Mouse (Mus musculus) midbrain, embryonic 14.5 days (tissue): ENCODE measurements at regions not wholly inside any gene's neighbourhood (a gene's known extent, or its start where the extent isn't known, plus 50 kb on each side); places are given as distances from the start of the nearest gene placed in this dataset.
"Not testable (repeated sequence)": the region's sequence is repeated elsewhere in the genome, so short reads cannot be mapped to it uniquely, and the experiment has no call there.

Experiments
- ATAC-seq: fragments of 200-750 bp; cut with Nextera tagmentation; 2 replicates; pipeline ENCODE4 v1.8.0; 2017; ENCODE audit warnings: moderate number of reproducible peaks, moderate library complexity; ENCODE audit not compliant: low FRiP score, low TSS enrichment
- DNase-seq: peaks from one replicate; pipeline ENCODE4 v3.0.0-alpha.2; 2015
- H3K27ac ChIP-seq: fragments of 300-500 bp; sonication (generic); replicated peaks from 2 replicates; pipeline ENCODE4 v1.5.1; 2014; ENCODE audit warnings: mild to moderate bottlenecking, low read depth, low read length, moderate library complexity
- H3K27me3 ChIP-seq: fragments of 300-500 bp; sonication (generic); 2 replicates; pipeline ENCODE4 v1.6.1; 2014; ENCODE audit warnings: low read length, control low read depth, mixed read lengths; ENCODE audit not compliant: control insufficient read depth, insufficient read depth
- H3K36me3 ChIP-seq: fragments of 300-500 bp; sonication (generic); 2 replicates; pipeline ENCODE4 v1.6.1; 2014; ENCODE audit warnings: low read length, control low read depth; ENCODE audit not compliant: control insufficient read depth, insufficient read depth
- H3K4me1 ChIP-seq: fragments of 300-500 bp; sonication (generic); 2 replicates; pipeline ENCODE4 v1.6.1; 2014; ENCODE audit warnings: mild to moderate bottlenecking, antibody characterized with exemption, low read length, control low read depth; ENCODE audit not compliant: control insufficient read depth, insufficient read depth
- H3K4me2 ChIP-seq: fragments of 300-500 bp; sonication (generic); 2 replicates; pipeline ENCODE4 v1.6.1; 2014; ENCODE audit warnings: mild to moderate bottlenecking, low read length, moderate library complexity
- H3K4me3 ChIP-seq: fragments of 300-500 bp; sonication (generic); replicated peaks from 2 replicates; pipeline ENCODE4 v1.5.1; 2014; ENCODE audit warnings: low read depth, low read length
- H3K9ac ChIP-seq: fragments of 300-500 bp; sonication (generic); replicated peaks from 2 replicates; pipeline ENCODE4 v1.6.1; 2014; ENCODE audit warnings: mild to moderate bottlenecking, low read length, moderate library complexity
- H3K9me3 ChIP-seq: fragments of 300-500 bp; sonication (generic); 2 replicates; pipeline ENCODE4 v1.6.1; 2016; ENCODE audit warnings: low read length, control low read depth, mixed read lengths; ENCODE audit not compliant: control insufficient read depth
- WGBS: fragments of 180-500 bp; shearing (Covaris S2); extraction: QIAGEN DNeasy Blood & Tissue Kit; methylation state at CpG from one replicate; pipeline ENCODE4 v1.1.7; 2014; 5-methylcytosine and 5-hydroxymethylcytosine counted together

DNA sequence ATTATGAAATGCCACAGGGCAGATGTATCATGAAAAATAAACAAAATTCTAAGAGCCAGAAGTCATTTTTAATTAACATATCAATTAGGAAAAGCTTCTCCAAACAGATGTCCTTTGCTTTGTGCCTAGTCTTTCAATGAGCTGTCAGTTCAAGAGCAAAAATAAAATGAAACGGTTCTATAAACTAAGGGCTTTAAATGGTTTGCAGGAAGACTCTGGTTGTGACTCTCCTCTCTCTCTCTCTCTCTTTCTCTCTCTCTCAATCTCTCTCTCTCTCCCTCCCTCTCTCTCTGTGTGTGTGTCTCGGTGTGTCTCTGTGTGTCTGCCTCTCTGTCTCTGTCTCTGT is 808.9 kb upstream of the Gm12353 start:
- H3K9me3 ChIP-seq = no peaks in the 10 kb centered on the region
- no peak overlapping the region for H3K9ac ChIP-seq
- no peaks in the 10 kb centered on the region for H3K36me3 ChIP-seq
- no peaks in the 10 kb centered on the region for H3K4me1 ChIP-seq
- H3K4me2 ChIP-seq = no peak overlapping the region
- no peak overlapping the region for H3K4me3 ChIP-seq
- DNase-seq (no peak), ATAC-seq (no peak)
- H3K27ac ChIP-seq = no peak overlapping the region
- H3K27me3 ChIP-seq = no peaks in the 10 kb centered on the region
- 77% methylated on average over 2 of the region's 2 CpGs for WGBS

DNA sequence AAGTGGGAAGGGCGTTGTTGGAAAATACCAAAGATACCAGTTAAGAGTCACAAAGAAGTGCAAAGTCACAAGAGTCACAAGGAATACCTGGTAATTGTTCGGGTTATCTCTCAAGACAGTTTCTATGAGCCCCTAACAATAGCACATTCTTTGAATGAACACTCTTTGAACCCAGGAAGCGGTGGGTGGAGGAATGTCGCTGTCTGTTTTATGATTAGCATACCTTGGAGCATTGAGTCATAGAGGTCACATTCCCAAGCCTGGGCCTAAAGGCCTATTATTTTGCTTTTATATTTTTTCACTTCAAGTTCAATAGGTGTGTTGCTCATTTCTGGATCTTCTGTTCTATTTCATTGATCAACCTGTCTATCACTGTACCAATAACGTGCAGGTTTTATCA is 802.1 kb upstream of the Gm12353 start:
- not testable (repeated sequence) for H3K27me3 ChIP-seq, ATAC-seq, H3K27ac ChIP-seq, H3K9ac ChIP-seq, H3K4me2 ChIP-seq, DNase-seq, H3K4me1 ChIP-seq, H3K36me3 ChIP-seq, H3K9me3 ChIP-seq, H3K4me3 ChIP-seq
- 89% methylated on average over 5 of the region's 5 CpGs for WGBS
